Mouse (Mus musculus): ENCODE data around the gene Sap25. TPM values are rescaled to one million over a fixed set of nuclear protein-coding genes. Genes with fewer than 3 reads are reported as not detected.

The Sap25 gene
- polyA plus RNA-seq, 1 experiment from 2014 or later, result 10.7 TPM

DNA sequence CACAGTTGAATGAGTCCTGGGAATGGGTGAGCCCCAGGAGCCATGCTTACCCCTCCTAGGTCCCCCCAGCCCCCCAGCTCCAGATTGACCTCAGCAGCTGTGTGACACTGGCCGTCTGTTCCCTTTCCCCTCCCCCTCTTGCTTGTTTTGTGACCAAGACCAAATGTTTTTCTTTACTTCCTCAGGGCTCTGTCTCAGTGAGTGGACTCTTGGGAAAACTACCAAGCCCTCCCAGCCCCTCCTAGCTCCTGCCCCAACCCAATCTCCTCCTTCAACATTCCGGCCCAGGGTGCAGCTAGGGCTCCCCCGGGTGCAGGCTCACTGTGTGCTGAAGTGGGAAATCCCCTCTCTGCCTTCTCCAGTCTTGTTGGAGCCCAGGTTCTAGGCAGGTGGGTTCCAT, 10.5 kb upstream of the Sap25 start:
- Histone ChIP-seq H3K9me3 (ENCODE audit: control insufficient read depth, low read length) (no peaks in the 10 kb centered on the region), H3K9ac (ENCODE audit: low read length) (0 out of 2 replicates have a peak overlapping the region, but pooled peaks have one; percentile 84), H3K36me3 (ENCODE audit: control insufficient read depth, insufficient read depth, low read length) (peaks cover 3% of the 10 kb centered on the region; the same call in 1 of the 2 replicates), H3K4me1 (replicated peaks; ENCODE audit: control insufficient read depth, insufficient read depth, low read length) (peaks cover 14% of the 10 kb centered on the region), H3K27me3 (ENCODE audit: control insufficient read depth, insufficient read depth, low read length) (no peaks in the 10 kb centered on the region), H3K4me3 (ENCODE audit: low read depth, low read length) (no peak overlapping the region; the same call in 1 of the 2 replicates), H3K27ac (ENCODE audit: low read depth, low read length) (no peak overlapping the region), H3K4me2 (ENCODE audit: low read depth, low read length, severe bottlenecking) (peak overlapping the region; percentile 86)
- 64% methylated on average over 3 of the region's 3 CpGs for WGBS
- DNase-seq (ENCODE audit: low spot score) (no peak), ATAC-seq (replicated peaks; ENCODE audit: low FRiP score) (no peak)

DNA sequence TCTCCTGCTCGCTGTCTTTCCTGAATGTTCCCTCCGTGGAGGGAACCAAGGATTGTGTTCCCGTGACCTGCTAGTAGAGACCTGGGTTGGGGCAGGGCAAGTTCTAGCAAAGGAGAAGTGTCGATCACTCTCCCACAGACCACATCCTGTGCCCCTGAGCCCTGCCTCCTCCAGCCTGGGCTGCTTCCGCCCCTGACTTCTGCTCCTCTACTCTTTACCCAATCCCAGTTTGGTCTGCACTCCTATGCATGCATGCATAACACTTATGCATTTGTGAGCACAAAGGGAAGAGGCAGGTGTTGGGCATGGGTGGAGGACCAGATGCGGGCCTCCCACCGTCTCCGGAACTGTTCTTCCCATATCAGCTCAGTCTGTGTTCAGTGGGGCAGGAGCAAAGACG, 10.0 kb upstream of the Sap25 start:
- peaks cover 14% of the 10 kb centered on the region for H3K4me1 ChIP-seq (replicated peaks; ENCODE audit: control insufficient read depth, insufficient read depth, low read length)
- H3K4me3 ChIP-seq (ENCODE audit: low read depth, low read length), result no peak overlapping the region
- H3K4me2 ChIP-seq (ENCODE audit: low read depth, low read length, severe bottlenecking), result peak overlapping the region; percentile 86; the same call in 1 of the 2 replicates
- 82% methylated on average over 9 of the region's 9 CpGs for WGBS
- H3K27ac ChIP-seq (ENCODE audit: low read depth, low read length), result no peak overlapping the region
- DNase-seq (ENCODE audit: low spot score) (no peak), ATAC-seq (replicated peaks; ENCODE audit: low FRiP score) (no peak)
- H3K27me3 ChIP-seq (ENCODE audit: control insufficient read depth, insufficient read depth, low read length), result no peaks in the 10 kb centered on the region
- no peak overlapping the region for H3K9ac ChIP-seq (ENCODE audit: low read length)
- H3K9me3 ChIP-seq (ENCODE audit: control insufficient read depth, low read length), result no peaks in the 10 kb centered on the region
- peaks cover 3% of the 10 kb centered on the region; the same call in 1 of the 2 replicates for H3K36me3 ChIP-seq (ENCODE audit: control insufficient read depth, insufficient read depth, low read length)

DNA sequence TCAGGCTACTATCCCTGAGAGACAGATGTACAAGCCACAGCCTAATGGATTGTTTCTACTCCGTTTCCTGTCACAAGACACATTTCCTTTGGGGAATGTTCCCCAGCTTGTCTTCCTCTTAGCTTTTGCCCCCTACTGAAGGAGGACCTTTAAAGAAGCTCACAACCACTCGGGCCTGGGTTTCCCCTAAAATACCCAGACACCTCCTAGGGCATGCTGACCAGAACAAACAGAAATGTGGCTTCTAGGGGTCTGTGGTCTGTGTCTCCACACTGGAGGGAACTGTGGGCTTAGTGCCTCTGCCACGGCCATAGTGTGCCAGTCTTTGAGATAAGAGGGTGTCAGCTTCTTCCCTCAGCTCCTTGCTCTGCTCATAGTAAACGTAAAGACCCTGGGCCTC, 9.5 kb upstream of the Sap25 start:
- H3K36me3 ChIP-seq (ENCODE audit: control insufficient read depth, insufficient read depth, low read length), result peaks cover 3% of the 10 kb centered on the region; the same call in 1 of the 2 replicates
- no peak overlapping the region for H3K4me2 ChIP-seq (ENCODE audit: low read depth, low read length, severe bottlenecking)
- WGBS, result 76% methylated on average over 4 of the region's 4 CpGs
- H3K4me1 ChIP-seq (replicated peaks; ENCODE audit: control insufficient read depth, insufficient read depth, low read length), result peaks cover 14% of the 10 kb centered on the region
- H3K27ac ChIP-seq (ENCODE audit: low read depth, low read length), result no peak overlapping the region
- H3K27me3 ChIP-seq (ENCODE audit: control insufficient read depth, insufficient read depth, low read length), result no peaks in the 10 kb centered on the region
- DNase-seq (ENCODE audit: low spot score) (no peak), ATAC-seq (replicated peaks; ENCODE audit: low FRiP score) (no peak)
- no peak overlapping the region for H3K4me3 ChIP-seq (ENCODE audit: low read depth, low read length)
- H3K9me3 ChIP-seq (ENCODE audit: control insufficient read depth, low read length), result no peaks in the 10 kb centered on the region
- no peak overlapping the region for H3K9ac ChIP-seq (ENCODE audit: low read length)

DNA sequence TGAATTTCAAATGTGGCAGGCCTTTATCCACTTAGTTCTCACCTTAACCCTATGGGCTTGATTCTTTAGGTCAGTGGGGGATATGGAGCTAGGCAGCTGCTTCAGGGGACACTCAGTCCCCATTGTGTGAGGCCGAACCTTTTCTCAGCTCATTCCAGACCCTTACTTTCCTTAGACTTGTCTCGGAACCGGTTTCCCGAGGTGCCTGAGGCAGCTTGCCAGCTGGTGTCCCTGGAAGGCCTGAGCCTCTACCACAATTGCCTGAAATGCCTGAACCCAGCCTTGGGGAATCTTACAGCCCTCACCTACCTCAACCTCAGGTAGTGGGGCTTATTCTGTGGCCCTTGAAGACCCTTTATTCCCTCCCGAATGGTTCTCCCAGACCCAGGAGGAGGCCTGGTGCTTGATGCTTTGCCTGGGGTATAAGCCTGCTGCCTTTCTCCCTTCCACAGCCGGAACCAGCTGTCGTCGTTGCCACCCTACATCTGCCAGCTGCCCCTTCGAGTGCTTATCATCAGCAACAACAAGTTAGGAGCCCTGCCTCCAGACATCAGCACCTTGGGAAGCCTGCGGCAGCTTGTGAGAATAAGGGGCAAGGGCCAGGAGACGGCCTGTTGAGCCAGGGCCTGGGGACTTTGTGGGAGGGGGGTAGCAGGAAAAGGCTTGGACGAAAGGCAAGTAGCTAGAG, 7.6 kb upstream of the Sap25 start:
- Histone ChIP-seq H3K4me2 (ENCODE audit: low read depth, low read length, severe bottlenecking) (no peak overlapping the region), H3K36me3 (ENCODE audit: control insufficient read depth, insufficient read depth, low read length) (peaks cover 3% of the 10 kb centered on the region; the same call in 1 of the 2 replicates), H3K4me1 (replicated peaks; ENCODE audit: control insufficient read depth, insufficient read depth, low read length) (peaks cover 14% of the 10 kb centered on the region), H3K9ac (ENCODE audit: low read length) (no peak overlapping the region), H3K27me3 (ENCODE audit: control insufficient read depth, insufficient read depth, low read length) (no peaks in the 10 kb centered on the region), H3K9me3 (ENCODE audit: control insufficient read depth, low read length) (no peaks in the 10 kb centered on the region), H3K27ac (ENCODE audit: low read depth, low read length) (no peak overlapping the region), H3K4me3 (ENCODE audit: low read depth, low read length) (no peak overlapping the region)
- DNase-seq (ENCODE audit: low spot score) (no peak), ATAC-seq (replicated peaks; ENCODE audit: low FRiP score) (no peak)
- WGBS, result 84% methylated on average over 12 of the region's 12 CpGs

DNA sequence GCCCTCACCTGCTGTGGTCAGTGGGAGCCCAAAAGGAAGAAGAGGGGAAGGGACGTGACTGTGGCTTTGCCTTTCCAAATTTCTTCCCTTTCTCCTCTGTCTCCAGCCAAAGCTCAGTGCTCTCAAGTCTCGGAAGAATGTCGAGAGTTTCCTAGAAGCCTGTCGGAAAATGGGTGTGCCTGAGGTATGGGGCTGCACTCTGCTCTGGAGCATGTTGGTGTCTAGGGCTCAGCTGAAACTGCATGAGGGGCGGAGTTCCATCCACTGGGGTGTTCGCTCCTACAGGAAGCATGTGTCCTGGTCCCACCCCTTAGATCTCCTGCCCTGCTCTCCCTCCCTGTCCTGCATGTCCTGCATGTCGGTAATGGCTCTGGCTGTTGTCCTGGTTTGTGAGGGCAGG, 1.7 kb upstream of the Sap25 start:
- no peak overlapping the region for H3K4me2 ChIP-seq (ENCODE audit: low read depth, low read length, severe bottlenecking)
- no peaks in the 10 kb centered on the region for H3K4me1 ChIP-seq (replicated peaks; ENCODE audit: control insufficient read depth, insufficient read depth, low read length)
- H3K27me3 ChIP-seq (ENCODE audit: control insufficient read depth, insufficient read depth, low read length), result peaks cover 10% of the 10 kb centered on the region
- 89% methylated on average over 7 of the region's 7 CpGs for WGBS
- H3K27ac ChIP-seq (ENCODE audit: low read depth, low read length), result no peak overlapping the region
- no peak for DNase-seq (ENCODE audit: low spot score)
- peaks cover 12% of the 10 kb centered on the region for H3K36me3 ChIP-seq (ENCODE audit: control insufficient read depth, insufficient read depth, low read length)
- no peaks in the 10 kb centered on the region for H3K9me3 ChIP-seq (ENCODE audit: control insufficient read depth, low read length)
- no peak overlapping the region for H3K4me3 ChIP-seq (ENCODE audit: low read depth, low read length)
- no peak for ATAC-seq (replicated peaks; ENCODE audit: low FRiP score)
- no peak overlapping the region for H3K9ac ChIP-seq (ENCODE audit: low read length)

DNA sequence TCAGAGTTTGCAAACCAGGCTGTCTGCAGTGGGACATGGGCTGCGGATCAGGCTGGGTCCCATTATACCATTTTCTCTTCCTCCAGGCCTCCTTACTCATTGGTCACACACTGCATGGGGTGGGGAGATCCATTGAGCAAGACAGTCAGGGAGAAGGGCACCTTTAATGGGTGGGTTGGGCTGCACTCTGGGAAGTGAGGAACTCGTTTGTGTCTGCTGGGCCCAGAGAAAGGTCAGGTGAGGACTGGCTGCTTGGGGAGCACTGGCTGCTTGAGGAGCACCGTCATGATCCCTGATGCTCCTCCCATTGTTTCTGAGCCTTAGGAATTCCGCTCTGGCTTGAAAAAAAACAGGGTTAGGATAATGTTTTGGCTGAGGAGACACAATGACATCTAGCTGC, 1.8 kb downstream of the Sap25 start:
- WGBS, result 47% methylated on average over 4 of the region's 4 CpGs
- H3K4me3 ChIP-seq (ENCODE audit: low read depth, low read length), result no peak overlapping the region
- peaks cover 27% of the 10 kb centered on the region for H3K27me3 ChIP-seq (ENCODE audit: control insufficient read depth, insufficient read depth, low read length)
- H3K9me3 ChIP-seq (ENCODE audit: control insufficient read depth, low read length), result no peaks in the 10 kb centered on the region
- DNase-seq (ENCODE audit: low spot score), result no peak
- H3K9ac ChIP-seq (ENCODE audit: low read length), result no peak overlapping the region
- no peak for ATAC-seq (replicated peaks; ENCODE audit: low FRiP score)
- peaks cover 9% of the 10 kb centered on the region for H3K36me3 ChIP-seq (ENCODE audit: control insufficient read depth, insufficient read depth, low read length)
- peaks cover 5% of the 10 kb centered on the region; the same call in 1 of the 2 replicates for H3K4me1 ChIP-seq (replicated peaks; ENCODE audit: control insufficient read depth, insufficient read depth, low read length)
- H3K27ac ChIP-seq (ENCODE audit: low read depth, low read length), result no peak overlapping the region
- H3K4me2 ChIP-seq (ENCODE audit: low read depth, low read length, severe bottlenecking), result no peak overlapping the region

DNA sequence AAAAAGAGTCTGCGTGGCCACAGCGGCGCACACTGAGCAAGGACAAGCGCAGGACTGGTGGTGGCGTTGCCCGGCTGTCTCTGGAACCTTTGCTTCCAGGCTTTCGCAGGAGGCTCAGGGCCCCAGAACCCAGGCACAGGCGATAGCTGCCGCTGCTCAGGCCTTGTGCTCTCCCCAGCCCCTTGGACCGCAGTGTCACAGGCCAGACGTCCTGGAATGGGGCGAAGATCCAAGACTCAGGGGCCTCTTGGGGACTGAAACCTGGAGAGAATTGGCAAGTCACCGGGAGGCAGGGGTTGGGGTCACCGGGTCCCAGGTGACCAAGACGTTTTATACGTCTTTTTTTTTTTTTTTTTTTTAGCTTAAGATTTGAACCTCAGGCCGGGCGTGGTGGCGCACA, 3.4 kb downstream of the Sap25 start:
- ATAC-seq (replicated peaks; ENCODE audit: low FRiP score) (no peak), DNase-seq (ENCODE audit: low spot score) (no peak)
- peaks cover 5% of the 10 kb centered on the region; the same call in 1 of the 2 replicates for H3K4me1 ChIP-seq (replicated peaks; ENCODE audit: control insufficient read depth, insufficient read depth, low read length)
- 38% methylated on average over 19 of the region's 19 CpGs for WGBS
- peaks cover 27% of the 10 kb centered on the region for H3K27me3 ChIP-seq (ENCODE audit: control insufficient read depth, insufficient read depth, low read length)
- H3K4me2 ChIP-seq (ENCODE audit: low read depth, low read length, severe bottlenecking), result no peak overlapping the region
- peaks cover 9% of the 10 kb centered on the region for H3K36me3 ChIP-seq (ENCODE audit: control insufficient read depth, insufficient read depth, low read length)
- H3K27ac ChIP-seq (ENCODE audit: low read depth, low read length), result no peak overlapping the region
- no peak overlapping the region for H3K9ac ChIP-seq (ENCODE audit: low read length)
- no peaks in the 10 kb centered on the region for H3K9me3 ChIP-seq (ENCODE audit: control insufficient read depth, low read length)
- no peak overlapping the region for H3K4me3 ChIP-seq (ENCODE audit: low read depth, low read length)

DNA sequence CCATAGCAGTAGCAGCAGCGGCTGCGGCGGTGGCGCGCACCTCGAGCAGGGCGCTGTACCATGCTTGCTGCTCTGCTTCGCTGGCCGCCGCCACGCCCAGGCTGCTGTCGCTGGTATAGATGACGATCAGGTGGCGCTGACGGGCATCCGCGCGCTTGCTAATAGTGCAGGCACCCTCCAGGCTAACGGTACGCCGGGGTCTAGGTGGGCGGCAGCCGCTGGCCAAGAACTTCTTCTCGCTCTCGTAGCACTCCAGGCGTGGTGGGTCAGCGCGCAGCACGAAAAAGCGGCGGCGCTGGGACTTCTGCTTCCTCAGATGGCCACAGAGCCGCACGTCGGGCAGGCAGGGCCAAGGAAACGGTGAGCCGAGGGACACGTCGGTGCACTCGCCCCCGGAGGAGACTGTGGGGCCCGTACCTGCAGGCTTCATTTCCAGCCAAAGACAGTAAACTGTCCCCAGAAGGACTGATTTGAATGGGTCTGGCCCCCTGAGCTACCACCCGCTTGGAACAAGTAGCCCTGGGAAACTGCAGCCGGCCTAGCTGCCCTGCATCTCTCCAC, 4.0 kb downstream of the Sap25 start:
- no peak for ATAC-seq (replicated peaks; ENCODE audit: low FRiP score)
- H3K27me3 ChIP-seq (ENCODE audit: control insufficient read depth, insufficient read depth, low read length), result peaks cover 27% of the 10 kb centered on the region

More for the DNA sequence above, 4.0 kb downstream of the Sap25 start:
- Histone ChIP-seq H3K27ac (ENCODE audit: low read depth, low read length) (no peak overlapping the region), H3K4me2 (ENCODE audit: low read depth, low read length, severe bottlenecking) (peak overlapping the region; percentile 40), H3K4me1 (replicated peaks; ENCODE audit: control insufficient read depth, insufficient read depth, low read length) (peaks cover 8% of the 10 kb centered on the region; the same call in 1 of the 2 replicates), H3K36me3 (ENCODE audit: control insufficient read depth, insufficient read depth, low read length) (peaks cover 9% of the 10 kb centered on the region), H3K4me3 (ENCODE audit: low read depth, low read length) (peak overlapping the region; percentile 11), H3K9ac (ENCODE audit: low read length) (peak overlapping the region; percentile 27; the same call in 1 of the 2 replicates), H3K9me3 (ENCODE audit: control insufficient read depth, low read length) (no peaks in the 10 kb centered on the region)
- 3% methylated on average over 44 of the region's 44 CpGs for WGBS
- DNase-seq (ENCODE audit: low spot score), result peak; percentile 67
